Mouse (Mus musculus) frontal cortex, postnatal 25 days (tissue): Measurements from ENCODE around the gene Ifngr1.

Source experiments
- DNase-seq, 2 experiments: peaks; one replicate each; pipeline ENCODE4 v3.0.0; 2022; ENCODE audit warnings: low spot score in 2 of 2

Gene Ifngr1

GRCm38 (mm10) chr10:19591641-19592441, at the start of gene Ifngr1:
Gene Ifngr1, plus strand, starts transcription at chr10:19591949.
- DNase-seq, result peak; percentile 87 to 92

GRCm38 (mm10) chr10:19546825-19547224, 44.9 kb upstream of the Ifngr1 start:
- DNase-seq, result no peak

- no peak for DNase-seq
Observed at GRCm38 (mm10) chr10:19548016-19548415, 43.7 kb upstream of the Ifngr1 start.

GRCm38 (mm10) chr10:19548491-19548890, 43.3 kb upstream of the Ifngr1 start:
- DNase-seq, result no peak

DNA sequence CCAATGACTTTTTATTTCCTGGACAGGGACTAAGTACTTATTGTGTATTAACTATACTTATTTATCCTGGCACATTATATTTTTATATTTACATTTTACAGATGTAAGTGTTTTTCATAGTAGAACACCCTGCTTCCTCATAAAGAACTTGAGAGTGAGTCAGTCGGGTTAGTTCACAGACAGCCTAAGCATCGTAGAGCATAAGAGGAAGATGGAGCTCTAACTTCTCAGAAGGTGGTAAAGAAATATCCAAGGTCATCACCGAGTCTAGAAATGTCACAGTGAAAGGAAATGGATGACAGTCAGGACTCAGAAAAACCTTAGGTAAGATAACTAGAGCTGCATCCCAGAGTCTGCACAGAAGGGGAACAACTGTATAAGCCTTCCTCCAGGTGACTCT, 40.2 kb upstream of the Ifngr1 start:
- DNase-seq, result no peak

GRCm38 (mm10) chr10:19553857-19554256, 37.9 kb upstream of the Ifngr1 start:
- no peak for DNase-seq

DNA sequence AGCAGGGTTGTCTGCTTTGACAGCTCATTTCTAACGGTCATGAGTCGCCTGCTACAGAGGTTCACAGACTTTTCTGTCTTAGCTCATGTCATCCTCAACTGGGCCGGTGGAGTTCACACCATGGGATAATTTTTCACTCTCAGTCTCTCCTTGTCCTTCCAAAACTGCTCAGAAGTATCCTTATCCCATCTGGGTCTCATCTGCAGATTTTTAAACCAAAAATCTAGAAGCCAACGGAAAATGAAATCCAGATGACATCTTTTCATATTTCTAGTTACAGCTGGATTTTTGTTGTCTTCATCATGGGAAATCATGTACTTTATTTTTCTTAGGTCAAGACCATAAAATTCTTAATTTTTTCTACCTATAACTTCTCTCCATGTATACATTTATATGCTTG, 34.1 kb upstream of the Ifngr1 start:
- no peak for DNase-seq

DNA sequence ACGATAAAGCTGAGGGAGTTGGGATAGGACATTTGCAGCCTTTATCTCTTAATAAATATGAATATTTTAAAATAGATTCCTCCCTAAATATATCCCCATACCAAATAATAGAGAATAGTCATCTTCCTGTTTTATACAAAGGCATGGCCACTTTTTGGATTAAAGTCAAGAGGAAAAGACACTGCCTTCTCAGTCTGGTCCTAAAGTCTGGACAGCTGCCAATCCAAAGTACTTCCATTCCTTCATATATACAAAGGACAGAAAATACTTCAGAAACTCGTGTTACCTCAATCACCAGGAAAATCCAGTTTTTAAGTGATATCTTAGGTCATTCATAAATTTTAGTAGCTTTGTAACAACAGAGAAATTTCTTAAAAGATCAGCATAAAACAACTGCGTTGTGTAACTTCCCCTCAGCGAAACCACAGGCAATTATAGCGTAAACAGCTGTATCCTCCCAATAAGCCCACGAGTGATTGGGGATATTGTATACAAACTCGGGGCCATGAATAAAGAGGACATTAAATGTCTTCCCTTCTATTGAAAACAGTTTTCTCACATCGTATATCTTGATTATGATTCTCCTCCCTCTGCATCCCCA, 32.1 kb upstream of the Ifngr1 start:
- DNase-seq, result no peak

- no peak for DNase-seq
Observed at GRCm38 (mm10) chr10:19562598-19562997, 29.2 kb upstream of the Ifngr1 start.

DNA sequence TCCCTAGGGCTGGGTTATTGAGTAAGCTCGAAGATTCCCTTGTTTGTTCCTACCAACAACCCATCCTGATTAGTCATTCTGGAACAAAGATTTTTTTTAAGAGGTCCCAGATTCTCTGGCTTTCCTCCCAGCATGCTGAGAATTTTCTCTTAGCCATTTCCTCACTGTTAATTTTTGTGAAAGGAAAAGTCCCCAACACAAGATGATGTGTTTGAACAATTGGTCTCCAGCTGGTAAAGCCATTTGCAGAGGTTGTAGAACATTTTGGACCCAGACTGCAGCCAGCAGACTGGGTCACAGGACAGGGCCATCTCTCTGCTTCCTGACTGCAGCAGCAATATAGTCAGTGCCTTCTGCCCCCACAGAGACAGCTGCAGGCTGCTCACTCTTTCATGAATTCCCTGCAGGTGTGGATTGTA, 28.3 kb upstream of the Ifngr1 start:
- no peak for DNase-seq

GRCm38 (mm10) chr10:19567481-19567880, 24.3 kb upstream of the Ifngr1 start:
- DNase-seq, result no peak

- no peak for DNase-seq
Observed at GRCm38 (mm10) chr10:19570288-19570687, 21.5 kb upstream of the Ifngr1 start.

DNA sequence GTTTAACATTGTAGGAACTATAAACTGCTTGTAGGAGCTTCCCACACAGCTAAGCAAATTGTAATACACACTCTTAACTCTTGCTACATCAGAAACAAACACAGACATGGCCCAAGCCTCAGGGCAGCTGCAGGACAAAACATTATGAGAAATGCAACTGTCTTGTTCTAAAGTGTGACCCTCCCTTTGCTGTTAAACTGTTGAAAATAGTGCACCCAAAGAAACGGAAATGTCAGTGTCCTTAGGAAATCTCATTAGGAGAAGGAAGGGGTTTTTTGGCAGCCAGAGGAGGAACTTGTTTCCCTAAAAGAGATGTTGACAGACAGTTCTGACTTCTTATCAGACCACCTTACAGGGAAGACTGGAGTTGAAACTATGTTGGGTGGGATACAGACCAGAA, 21.0 kb upstream of the Ifngr1 start:
- no peak for DNase-seq

DNA sequence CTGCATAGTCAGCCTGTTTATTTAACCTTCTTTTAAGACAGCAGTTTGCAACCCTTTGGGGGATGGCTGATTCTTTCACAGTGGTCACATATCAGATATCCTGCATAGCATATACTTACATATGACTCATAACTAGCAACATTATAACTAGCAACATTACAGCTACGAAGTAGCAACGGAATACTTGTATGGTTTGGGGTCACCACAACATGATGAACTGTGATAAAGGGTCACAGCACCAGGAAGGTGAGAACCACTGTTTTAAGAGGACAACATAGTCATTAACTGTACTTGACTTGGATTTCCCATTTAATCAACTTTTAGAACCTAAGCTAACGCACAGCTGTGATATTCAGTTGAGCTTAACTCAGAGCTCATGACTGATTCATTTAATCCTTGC, 14.2 kb upstream of the Ifngr1 start:
- DNase-seq, result no peak

- no peak for DNase-seq
Observed at GRCm38 (mm10) chr10:19578001-19578400, 13.7 kb upstream of the Ifngr1 start.

GRCm38 (mm10) chr10:19578409-19578986, 13.3 kb upstream of the Ifngr1 start:
- DNase-seq, result peak in 1 of 2 experiments; percentile 18

- no peak for DNase-seq
Observed at GRCm38 (mm10) chr10:19580660-19581059, 11.1 kb upstream of the Ifngr1 start.

DNA sequence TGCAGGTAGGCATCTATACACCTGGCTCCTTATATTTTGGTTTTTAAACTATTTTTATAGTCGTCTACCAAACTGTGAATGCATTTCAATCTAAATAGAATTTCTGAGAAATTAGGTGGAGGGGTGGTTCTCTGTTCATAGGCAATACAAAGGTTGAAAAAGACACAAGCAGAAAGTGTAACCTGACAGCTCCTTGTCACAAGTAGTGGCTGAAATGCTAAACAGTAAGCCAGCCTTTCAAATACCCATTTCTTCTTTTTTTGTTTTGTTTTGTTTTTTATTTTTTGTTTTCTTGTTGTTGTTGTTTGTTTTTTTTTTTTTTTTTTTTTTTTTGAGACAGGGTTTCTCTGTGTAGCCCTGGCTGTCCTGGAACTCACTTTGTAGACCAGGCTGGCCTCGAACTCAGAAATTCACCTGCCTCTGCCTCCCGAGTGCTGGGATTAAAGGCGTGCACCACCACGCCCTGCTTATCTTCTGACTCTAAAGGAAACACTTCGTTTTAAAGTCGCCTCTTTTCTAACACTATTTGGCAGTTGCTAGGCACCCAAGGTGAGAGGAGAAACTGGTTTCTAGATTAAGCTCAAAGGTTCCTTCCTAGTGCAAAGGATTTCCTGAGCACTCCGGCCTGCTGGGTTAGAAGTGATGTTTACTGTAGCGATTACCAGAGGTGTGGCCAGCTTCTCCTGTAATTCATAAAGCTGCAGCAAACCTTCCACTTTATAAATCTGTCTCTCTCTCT, 9.7 kb upstream of the Ifngr1 start:
- no peak for DNase-seq

GRCm38 (mm10) chr10:19582806-19583430, 8.8 kb upstream of the Ifngr1 start:
- DNase-seq, result no peak

DNA sequence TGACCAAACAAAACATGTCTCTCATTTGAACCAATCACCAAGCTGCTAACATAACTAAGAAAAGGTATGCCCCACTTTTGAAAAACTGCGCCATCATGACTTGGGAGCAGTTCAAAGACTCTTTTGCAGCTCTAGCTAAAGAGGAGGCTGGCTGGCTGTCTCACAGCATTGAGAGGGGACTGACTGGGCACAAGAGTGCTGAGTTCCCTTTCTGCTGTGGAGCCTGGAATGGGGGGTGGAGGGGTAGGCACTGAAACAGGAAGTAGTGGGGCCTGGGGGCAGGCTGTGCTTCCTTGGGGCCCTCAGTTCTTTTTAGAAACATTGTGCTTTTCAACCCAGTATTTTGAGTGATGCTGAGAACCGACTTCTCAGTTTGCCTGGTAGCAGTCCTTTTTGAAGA, 7.7 kb upstream of the Ifngr1 start:
- DNase-seq, result no peak

GRCm38 (mm10) chr10:19584846-19585245, 6.9 kb upstream of the Ifngr1 start:
- no peak for DNase-seq

DNA sequence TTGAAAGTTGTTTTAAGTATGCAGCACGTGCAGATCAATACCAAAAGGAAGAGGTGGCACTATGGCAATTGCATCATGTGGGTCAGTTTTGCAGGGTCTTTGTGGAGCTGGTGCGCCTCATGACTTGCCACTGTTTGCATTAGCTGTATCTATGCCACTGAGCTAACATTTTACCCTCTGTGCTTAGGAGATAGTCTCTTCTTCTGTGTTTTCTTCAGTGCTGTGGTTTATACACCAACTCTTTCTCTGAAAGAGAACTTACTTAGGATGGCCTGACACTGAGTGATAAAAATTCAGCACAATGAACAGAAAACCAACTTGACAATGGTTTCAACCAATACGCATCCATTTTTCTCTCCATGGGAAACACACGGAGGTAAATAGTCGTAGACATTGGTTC, 5.9 kb upstream of the Ifngr1 start:
- no peak for DNase-seq
